Mouse (Mus musculus): ENCODE measurements around the gene Dlg5. TPM values are rescaled to one million over a fixed set of nuclear protein-coding genes. Genes with fewer than 3 reads are reported as not detected.
A peak's percentile ranks its signal among the peaks of the same experiment; 100 is the strongest.

Dlg5 gene
- polyA plus RNA-seq, 1 experiment = not detected

- no peak overlapping the region for H3K4me3 ChIP-seq (replicated peaks)
- no peaks in the 10 kb centered on the region for H3K9me3 ChIP-seq
- no peaks in the 10 kb centered on the region for H3K4me1 ChIP-seq
- TF ChIP-seq FLI1 (IDR thresholded peaks at IDR 0.05; ENCODE audit: low read length) = no peak
- no peak for TF ChIP-seq GATA1 (IDR thresholded peaks at IDR 0.05; ENCODE audit: borderline replicate concordance, low read length)
- peaks cover 18% of the 10 kb centered on the region for H3K27me3 ChIP-seq (replicated peaks)
- no peaks in the 10 kb centered on the region for H3K36me3 ChIP-seq (replicated peaks; ENCODE audit: low read length)
Measured at GRCm38 (mm10) chr14:24262915-24263314, 17.2 kb upstream of the Dlg5 start.

- TF ChIP-seq GATA1 (IDR thresholded peaks at IDR 0.05; ENCODE audit: borderline replicate concordance, low read length) (no peak), FLI1 (IDR thresholded peaks at IDR 0.05; ENCODE audit: low read length) (no peak)
- no peaks in the 10 kb centered on the region for H3K9me3 ChIP-seq
- H3K36me3 ChIP-seq (replicated peaks; ENCODE audit: low read length) = no peaks in the 10 kb centered on the region
- H3K4me3 ChIP-seq (replicated peaks) = no peak overlapping the region
- peaks cover 15% of the 10 kb centered on the region for H3K27me3 ChIP-seq (replicated peaks)
- H3K4me1 ChIP-seq = no peaks in the 10 kb centered on the region
Measured at GRCm38 (mm10) chr14:24262382-24262781, 16.7 kb upstream of the Dlg5 start.

- TF ChIP-seq GATA1 (IDR thresholded peaks at IDR 0.05; ENCODE audit: borderline replicate concordance, low read length) = no peak
- TF ChIP-seq FLI1 (IDR thresholded peaks at IDR 0.05; ENCODE audit: low read length) = no peak
- Histone ChIP-seq H3K27me3 (replicated peaks) (peaks cover 17% of the 10 kb centered on the region), H3K4me1 (no peaks in the 10 kb centered on the region), H3K9me3 (no peaks in the 10 kb centered on the region), H3K4me3 (replicated peaks) (no peak overlapping the region), H3K36me3 (replicated peaks; ENCODE audit: low read length) (no peaks in the 10 kb centered on the region)
Measured at GRCm38 (mm10) chr14:24260391-24260790, 14.7 kb upstream of the Dlg5 start.

GRCm38 (mm10) chr14:24255956-24256355 lies 10.2 kb upstream of the Dlg5 start:
- Histone ChIP-seq H3K36me3 (replicated peaks; ENCODE audit: low read length) (no peaks in the 10 kb centered on the region), H3K27me3 (replicated peaks) (peaks cover 13% of the 10 kb centered on the region), H3K9me3 (no peaks in the 10 kb centered on the region), H3K4me1 (no peaks in the 10 kb centered on the region), H3K4me3 (replicated peaks) (no peak overlapping the region)
- TF ChIP-seq FLI1 (IDR thresholded peaks at IDR 0.05; ENCODE audit: low read length) (no peak), GATA1 (IDR thresholded peaks at IDR 0.05; ENCODE audit: borderline replicate concordance, low read length) (no peak)

GRCm38 (mm10) chr14:24253611-24254202 lies 8.0 kb upstream of the Dlg5 start:
- H3K4me1 ChIP-seq = no peaks in the 10 kb centered on the region
- no peak for TF ChIP-seq FLI1 (IDR thresholded peaks at IDR 0.05; ENCODE audit: low read length)
- no peak for TF ChIP-seq GATA1 (IDR thresholded peaks at IDR 0.05; ENCODE audit: borderline replicate concordance, low read length)
- H3K36me3 ChIP-seq (replicated peaks; ENCODE audit: low read length) = no peaks in the 10 kb centered on the region
- H3K9me3 ChIP-seq = no peaks in the 10 kb centered on the region
- H3K27me3 ChIP-seq (replicated peaks) = peaks cover 14% of the 10 kb centered on the region
- H3K4me3 ChIP-seq (replicated peaks) = no peak overlapping the region

- TF ChIP-seq GATA1 (IDR thresholded peaks at IDR 0.05; ENCODE audit: borderline replicate concordance, low read length) = no peak
- no peak overlapping the region for H3K4me3 ChIP-seq (replicated peaks)
- H3K36me3 ChIP-seq (replicated peaks; ENCODE audit: low read length) = no peaks in the 10 kb centered on the region
- H3K4me1 ChIP-seq = no peaks in the 10 kb centered on the region
- 0 out of 2 replicates have a peak, but pooled peaks cover 6% of the 10 kb centered on the region for H3K9me3 ChIP-seq
- peaks cover 35% of the 10 kb centered on the region for H3K27me3 ChIP-seq (replicated peaks)
Measured at GRCm38 (mm10) chr14:24251326-24251725, 5.6 kb upstream of the Dlg5 start.

GRCm38 (mm10) chr14:24249926-24250325 lies 4.2 kb upstream of the Dlg5 start:
- Histone ChIP-seq H3K9me3 (0 out of 2 replicates have a peak, but pooled peaks cover 6% of the 10 kb centered on the region), H3K27me3 (replicated peaks) (peaks cover 47% of the 10 kb centered on the region), H3K4me3 (replicated peaks) (no peak overlapping the region), H3K36me3 (replicated peaks; ENCODE audit: low read length) (no peaks in the 10 kb centered on the region), H3K4me1 (peaks cover 9% of the 10 kb centered on the region)
- TF ChIP-seq FLI1 (IDR thresholded peaks at IDR 0.05; ENCODE audit: low read length) (no peak), GATA1 (IDR thresholded peaks at IDR 0.05; ENCODE audit: borderline replicate concordance, low read length) (no peak)

- Histone ChIP-seq H3K36me3 (replicated peaks; ENCODE audit: low read length) (no peaks in the 10 kb centered on the region), H3K9me3 (0 out of 2 replicates have a peak, but pooled peaks cover 6% of the 10 kb centered on the region), H3K4me1 (peaks cover 13% of the 10 kb centered on the region), H3K27me3 (replicated peaks) (peaks cover 76% of the 10 kb centered on the region), H3K4me3 (replicated peaks) (peak overlapping the region; percentile 86)
- TF ChIP-seq FLI1 (IDR thresholded peaks at IDR 0.05; ENCODE audit: low read length) = no peak
- TF ChIP-seq GATA1 (IDR thresholded peaks at IDR 0.05; ENCODE audit: borderline replicate concordance, low read length) = no peak
Measured at GRCm38 (mm10) chr14:24244330-24245176, 1.2 kb downstream of the Dlg5 start.

GRCm38 (mm10) chr14:24242016-24242415 lies 3.7 kb downstream of the Dlg5 start:
- TF ChIP-seq FLI1 (IDR thresholded peaks at IDR 0.05; ENCODE audit: low read length) = no peak
- no peak for TF ChIP-seq GATA1 (IDR thresholded peaks at IDR 0.05; ENCODE audit: borderline replicate concordance, low read length)
- no peaks in the 10 kb centered on the region for H3K36me3 ChIP-seq (replicated peaks; ENCODE audit: low read length)
- peaks cover 59% of the 10 kb centered on the region for H3K27me3 ChIP-seq (replicated peaks)
- H3K4me3 ChIP-seq (replicated peaks) = no peak overlapping the region
- H3K4me1 ChIP-seq = peaks cover 13% of the 10 kb centered on the region
- 0 out of 2 replicates have a peak, but pooled peaks cover 3% of the 10 kb centered on the region for H3K9me3 ChIP-seq

GRCm38 (mm10) chr14:24240831-24241230 lies 4.9 kb downstream of the Dlg5 start:
- Histone ChIP-seq H3K4me1 (peaks cover 13% of the 10 kb centered on the region), H3K27me3 (replicated peaks) (peaks cover 51% of the 10 kb centered on the region), H3K9me3 (no peaks in the 10 kb centered on the region), H3K4me3 (replicated peaks) (no peak overlapping the region), H3K36me3 (replicated peaks; ENCODE audit: low read length) (no peaks in the 10 kb centered on the region)
- TF ChIP-seq GATA1 (IDR thresholded peaks at IDR 0.05; ENCODE audit: borderline replicate concordance, low read length) (no peak), FLI1 (IDR thresholded peaks at IDR 0.05; ENCODE audit: low read length) (no peak)
